Mouse (Mus musculus) forebrain, embryonic 16.5 days (tissue): ENCODE results near the gene Pygb. TPM values are rescaled to one million over a fixed set of nuclear protein-coding genes. Genes with fewer than 3 reads are reported as not detected.

Source experiments
- ATAC-seq: fragments of 200-750 bp; cut with Nextera tagmentation; 2 replicates; pipeline ENCODE4 v1.8.0; 2017; ENCODE audit warnings: mild to moderate bottlenecking, moderate library complexity
- H3K27ac ChIP-seq: fragments of 300-500 bp; sonication (generic); 2 replicates; pipeline ENCODE4 v1.5.1; 2014; ENCODE audit warnings: low read length, control low read depth
- H3K27me3 ChIP-seq: fragments of 300-500 bp; sonication (generic); replicated peaks from 2 replicates; pipeline ENCODE4 v1.6.1; 2014; ENCODE audit warnings: low read length; ENCODE audit not compliant: control insufficient read depth, insufficient read depth
- H3K36me3 ChIP-seq: fragments of 300-500 bp; sonication (generic); 2 replicates; pipeline ENCODE4 v1.6.1; 2014; ENCODE audit not compliant: control insufficient read depth, insufficient read depth
- H3K4me1 ChIP-seq: fragments of 300-500 bp; sonication (generic); replicated peaks from 2 replicates; pipeline ENCODE4 v1.6.1; 2014; ENCODE audit warnings: low read length; ENCODE audit not compliant: control insufficient read depth, insufficient read depth
- H3K4me2 ChIP-seq: fragments of 300-500 bp; sonication (generic); 2 replicates; pipeline ENCODE4 v1.6.1; 2014; ENCODE audit warnings: mild to moderate bottlenecking, low read length, control low read depth
- H3K4me3 ChIP-seq: fragments of 300-500 bp; sonication (generic); replicated peaks from 2 replicates; pipeline ENCODE4 v1.5.1; 2014; ENCODE audit warnings: mild to moderate bottlenecking, low read length, control low read depth
- H3K9ac ChIP-seq: fragments of 300-500 bp; sonication (generic); replicated peaks from 2 replicates; pipeline ENCODE4 v1.6.1; 2014; ENCODE audit warnings: low read depth, low read length, control low read depth
- H3K9me3 ChIP-seq: fragments of 300-500 bp; sonication (generic); 2 replicates; pipeline ENCODE4 v1.6.1; 2016; ENCODE audit warnings: low read length; ENCODE audit not compliant: control insufficient read depth
- WGBS: fragments of 180-500 bp; shearing (Covaris S2); extraction: QIAGEN DNeasy Blood & Tissue Kit; methylation state at CpG from one replicate; pipeline ENCODE4 v1.1.7; 2014; 5-methylcytosine and 5-hydroxymethylcytosine counted together
- polyA plus RNA-seq: library from polyadenylated mRNA; unstranded; fragments of >200 nt; fragmentation: Nextera tagmentation; extraction: Ambion mirVana; gene quantifications from 2 replicates; pipeline ENCODE4 v1.2.1, GENCODE M21; 2015

Gene Pygb
- polyA plus RNA-seq, 1 experiment from 2014 or later: 102 TPM

DNA sequence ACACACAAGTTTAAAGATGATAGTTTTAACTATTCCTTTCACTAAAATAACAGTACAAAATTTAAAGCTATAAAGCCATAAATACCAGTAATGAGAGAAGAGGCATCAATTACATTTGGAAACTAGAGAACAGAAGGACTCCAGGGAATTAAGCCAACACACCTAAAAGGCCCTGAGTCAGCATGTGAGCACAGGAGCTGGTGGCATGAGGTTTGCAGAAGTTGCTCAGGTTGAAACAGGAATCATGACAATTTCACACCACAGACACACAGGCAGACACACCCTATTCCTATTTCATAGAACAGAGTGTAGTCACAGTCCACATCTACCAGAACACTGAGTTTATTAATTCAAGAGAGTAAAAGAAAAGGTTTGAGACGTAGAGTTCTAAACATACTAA, 88.0 kb downstream of the Pygb start:
- no peak overlapping the region for H3K4me2 ChIP-seq
- H3K27me3 ChIP-seq: no peaks in the 10 kb centered on the region
- 81% methylated on average over 1 of the region's 1 CpGs for WGBS
- no peak overlapping the region for H3K9ac ChIP-seq
- H3K4me3 ChIP-seq: no peak overlapping the region
- ATAC-seq: no peak
- no peak overlapping the region for H3K27ac ChIP-seq
- H3K9me3 ChIP-seq: no peaks in the 10 kb centered on the region
- H3K36me3 ChIP-seq: no peaks in the 10 kb centered on the region
- no peaks in the 10 kb centered on the region for H3K4me1 ChIP-seq

DNA sequence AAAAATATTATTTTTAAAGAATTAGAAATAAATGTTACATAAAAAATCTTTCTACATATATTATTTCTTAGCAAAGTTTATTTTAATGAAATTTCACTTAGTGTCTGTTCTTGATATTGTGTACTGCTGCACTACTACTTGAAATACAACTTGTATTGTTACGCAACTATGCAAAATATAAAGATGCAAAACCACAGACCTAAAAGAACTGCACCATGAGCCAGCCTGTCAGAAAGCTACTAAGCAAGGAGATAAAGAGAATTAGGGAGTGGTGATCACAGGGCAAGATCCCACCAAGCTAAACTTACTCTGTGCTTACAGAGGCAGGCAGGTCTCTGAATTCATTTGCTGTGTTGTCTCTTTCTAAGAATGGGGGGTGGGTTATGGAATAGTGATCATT, 88.7 kb downstream of the Pygb start:
- 98% methylated on average over 1 of the region's 1 CpGs for WGBS
- Histone ChIP-seq H3K36me3 (no peaks in the 10 kb centered on the region), H3K9ac (no peak overlapping the region), H3K27me3 (no peaks in the 10 kb centered on the region), H3K4me3 (no peak overlapping the region), H3K4me1 (no peaks in the 10 kb centered on the region), H3K4me2 (no peak overlapping the region), H3K9me3 (no peaks in the 10 kb centered on the region), H3K27ac (no peak overlapping the region)
- no peak for ATAC-seq

- H3K4me1 ChIP-seq: no peaks in the 10 kb centered on the region
- WGBS: 89% methylated on average over 4 of the region's 4 CpGs
- H3K9ac ChIP-seq: no peak overlapping the region
- ATAC-seq: no peak
- no peaks in the 10 kb centered on the region for H3K36me3 ChIP-seq
- H3K9me3 ChIP-seq: no peaks in the 10 kb centered on the region
- no peak overlapping the region for H3K27ac ChIP-seq
- no peak overlapping the region for H3K4me2 ChIP-seq
- no peak overlapping the region for H3K4me3 ChIP-seq
- H3K27me3 ChIP-seq: no peaks in the 10 kb centered on the region
Observed at GRCm38 (mm10) chr2:150877561-150877960, 91.0 kb downstream of the Pygb start.

Other genes starting within 250 kb of the Pygb start
- gene Cst7, start 216.3 kb upstream of the Pygb start, polyA plus RNA-seq: 0.29 and 0.34 TPM in 2 replicates
- 42.2 and 44.4 TPM in 2 replicates for gene Apmap, start 178.2 kb upstream of the Pygb start, polyA plus RNA-seq
- gene Acss1, start 118.2 kb upstream of the Pygb start, polyA plus RNA-seq: 21.9 and 22.2 TPM in 2 replicates
- gene Vsx1, start 97.4 kb upstream of the Pygb start, polyA plus RNA-seq: not detected in 2 replicates
- gene Entpd6, start 37.7 kb upstream of the Pygb start, polyA plus RNA-seq: 51.4 and 62.3 TPM in 2 replicates
- gene Abhd12, start 118.0 kb downstream of the Pygb start, polyA plus RNA-seq: 109 and 115 TPM in 2 replicates
- 24.2 and 28.6 TPM in 2 replicates for gene Gins1, start 118.7 kb downstream of the Pygb start, polyA plus RNA-seq